Mouse (Mus musculus): ENCODE measurements around the gene Plbd1.

- TF ChIP-seq CTCF (IDR thresholded peaks at IDR 0.05; ENCODE audit: low read depth) (no peak), EP300 (IDR thresholded peaks at IDR 0.05; ENCODE audit: low read depth) (no peak)
These were observed 13.2 kb upstream of the Plbd1 start for GRCm38 (mm10) chr6:136674935-136675334.

Data from heart, postnatal 0 days (tissue).